Comparison of ENCODE assay signal across 7 mouse cellular contexts in genomic region chr4:83526270-83526987, GRCm38 (mm10). TPM values are rescaled to one million over a fixed set of nuclear protein-coding genes. Genes with fewer than 3 reads are reported as not detected.
A peak's percentile ranks its signal among the peaks of the same experiment; 100 is the strongest.
DNase-seq lines count a peak whose midpoint lies in the region; ATAC-seq and TF ChIP-seq lines count a peak whose summit lies in the region.

No protein-coding gene starts in this region.

- peak overlapping the region; percentile 90 to 99 for H3K4me3 ChIP-seq in MEL (ENCODE audit: control insufficient read depth in 1 of 2, insufficient read depth in 1 of 2, low read depth in 2 of 2, low read length in 2 of 2)
- H3K4me3 ChIP-seq in hindbrain, embryonic 10.5 days, result peak overlapping the region; percentile 73
- H3K4me3 ChIP-seq in liver, embryonic 13.5 days (replicated peaks), result peak overlapping the region; percentile 87

- H3K79me2 ChIP-seq in MEL (ENCODE audit: control insufficient read depth, insufficient read depth, low read length, poor library complexity), result peaks cover 3% of the 10 kb centered on the region

- H3K4me2 ChIP-seq in liver, embryonic 13.5 days, result peak overlapping the region; percentile 99

- peak overlapping the region; percentile 95 for H3K9ac ChIP-seq in MEL (ENCODE audit: control insufficient read depth, low read depth, low read length, poor library complexity, severe bottlenecking)
- peak overlapping the region; percentile 83 for H3K9ac ChIP-seq in liver, embryonic 13.5 days

- no peak; a peak in 1 of 4 replicates for TF ChIP-seq EP300 in MEL (IDR thresholded peaks at IDR 0.05; ENCODE audit: low read depth in 1 of 2, low read length in 2 of 2)

- no peak for TF ChIP-seq CTCF in MEL (IDR thresholded peaks at IDR 0.05 in 2 of 3, conservative IDR thresholded peaks at IDR 0.05 in 1 of 3; ENCODE audit: control insufficient read depth in 1 of 3, insufficient read depth in 1 of 3, low read depth in 2 of 3, low read length in 3 of 3, poor library complexity in 1 of 3, severe bottlenecking in 1 of 3)

- no peak for TF ChIP-seq RAD21 in MEL (IDR thresholded peaks at IDR 0.05; ENCODE audit: low read depth, low read length)

- no peak for ATAC-seq in liver, embryonic 13.5 days (ENCODE audit: low read depth)

- peak overlapping the region; percentile 96 for H3K27ac ChIP-seq in MEL (ENCODE audit: control insufficient read depth, low read depth, low read length)
- H3K27ac ChIP-seq in hindbrain, embryonic 10.5 days, result peak overlapping the region; percentile 99; the same call in 1 of the 2 replicates
- H3K27ac ChIP-seq in liver, embryonic 13.5 days, result peak overlapping the region; percentile 65

- H3K36me3 ChIP-seq in MEL (ENCODE audit: control insufficient read depth in 1 of 2, insufficient read depth in 2 of 2, low read length in 2 of 2), result peaks cover 0 to 15% of the 10 kb centered on the region in 2 experiments; a peak in 2 of 4 replicates
- H3K36me3 ChIP-seq in hindbrain, embryonic 10.5 days, result no peaks in the 10 kb centered on the region
- no peaks in the 10 kb centered on the region for H3K36me3 ChIP-seq in liver, embryonic 13.5 days

- no peaks in the 10 kb centered on the region for H3K27me3 ChIP-seq in MEL (ENCODE audit: control insufficient read depth in 1 of 2, insufficient read depth in 2 of 2, low read length in 2 of 2)
- H3K27me3 ChIP-seq in hindbrain, embryonic 10.5 days (ENCODE audit: insufficient read depth, poor library complexity, severe bottlenecking), result no peaks in the 10 kb centered on the region
- H3K27me3 ChIP-seq in liver, embryonic 13.5 days, result no peaks in the 10 kb centered on the region

- TF ChIP-seq POLR2A in MEL (IDR thresholded peaks at IDR 0.05; ENCODE audit: control insufficient read depth in 1 of 2, insufficient read depth in 1 of 2, low read depth in 1 of 2, low read length in 2 of 2, poor library complexity in 1 of 2), result no peak

- 12% methylated on average over 13 of the region's 13 CpGs for WGBS in hindbrain, embryonic 10.5 days
- 20% methylated on average over 13 of the region's 13 CpGs for WGBS in liver, embryonic 13.5 days (ENCODE audit: insufficient replicate concordance)

- H3K9me3 ChIP-seq in MEL (replicated peaks; ENCODE audit: insufficient read depth, low read length), result no peaks in the 10 kb centered on the region
- peaks cover 3% of the 10 kb centered on the region; the same call in 1 of the 2 replicates for H3K9me3 ChIP-seq in hindbrain, embryonic 10.5 days
- no peaks in the 10 kb centered on the region for H3K9me3 ChIP-seq in liver, embryonic 13.5 days (replicated peaks)

- DNase-seq in MEL (ENCODE audit: low read depth, low spot score), result peak; percentile 73
- DNase-seq in embryo, embryonic 11 days, result peak; percentile 56
- DNase-seq in hindbrain, embryonic 10.5 days (ENCODE audit: low spot score), result no peak
- DNase-seq in liver, embryonic 13.5 days, result no peak
- peak; percentile 19 for DNase-seq in skeletal muscle tissue, adult 2 months (ENCODE audit: low read depth, low spot score)
- DNase-seq in urinary bladder, adult 2 months (ENCODE audit: low spot score), result no peak
- no peak for DNase-seq in cerebellum, adult 8-10 months

- H3K4me1 ChIP-seq in MEL (ENCODE audit: control insufficient read depth in 1 of 2, insufficient read depth in 2 of 2, low read length in 2 of 2), result peaks cover 0 to 4% of the 10 kb centered on the region in 2 experiments; a peak in 2 of 4 replicates
- peaks cover 37% of the 10 kb centered on the region for H3K4me1 ChIP-seq in hindbrain, embryonic 10.5 days (replicated peaks)
- H3K4me1 ChIP-seq in liver, embryonic 13.5 days (replicated peaks), result peaks cover 34% of the 10 kb centered on the region

TF ChIP-seq in MEL, 35 proteins besides CTCF, POLR2A, EP300 and RAD21:
- TF ChIP-seq SIN3A (IDR thresholded peaks at IDR 0.05; ENCODE audit: low read length) (peak; percentile 43), HCFC1 (IDR thresholded peaks at IDR 0.05; ENCODE audit: low read depth, low read length) (no peak), MAZ (IDR thresholded peaks at IDR 0.05; ENCODE audit: low read depth, low read length) (no peak), MXI1 (IDR thresholded peaks at IDR 0.05; ENCODE audit: low read depth, low read length) (peak; percentile 22; the same call in 1 of the 2 replicates), MAFK (IDR thresholded peaks at IDR 0.05; ENCODE audit: borderline replicate concordance, low read depth, low read length) (no peak), ZNF384 (IDR thresholded peaks at IDR 0.05; ENCODE audit: low read depth, low read length) (peak; percentile 88), MAX (IDR thresholded peaks at IDR 0.05; ENCODE audit: low read length) (no peak), ELF1 (IDR thresholded peaks at IDR 0.05; ENCODE audit: low read depth, low read length) (no peak; the same call in 1 of the 2 replicates), TCF12 (IDR thresholded peaks at IDR 0.05; ENCODE audit: low read depth, low read length) (no peak; the same call in 1 of the 2 replicates), ETS1 (IDR thresholded peaks at IDR 0.05; ENCODE audit: low read depth, low read length) (no peak; the same call in 1 of the 2 replicates), TBP (IDR thresholded peaks at IDR 0.05; ENCODE audit: low read depth, low read length) (0 out of 2 replicates have a peak, but pooled peaks have one; percentile 13), TAL1 (IDR thresholded peaks at IDR 0.05; ENCODE audit: low read length) (no peak), KAT2A (conservative IDR thresholded peaks at IDR 0.05; ENCODE audit: low read depth, low read length) (no peak), GATA1 (IDR thresholded peaks at IDR 0.05; ENCODE audit: low read depth, low read length) (no peak), MYB (IDR thresholded peaks at IDR 0.05; ENCODE audit: low read depth, low read length) (0 out of 2 replicates have a peak, but pooled peaks have one; percentile 16), GABPA (IDR thresholded peaks at IDR 0.05; ENCODE audit: low read depth, low read length) (no peak), ZC3H11A (IDR thresholded peaks at IDR 0.05; ENCODE audit: low read depth, low read length) (no peak)

RNA-seq across cellular contexts. Expression of gene Ccdc171, which starts 1.1 kb away (rescaled TPM):
- total RNA-seq in MEL (2012; rRNA removed), result 1.7 and 1.8 TPM in 2 replicates
- polyA plus RNA-seq in MEL (2012; ENCODE audit: insufficient read depth in 1 of 2, insufficient read length in 2 of 2, low read depth in 1 of 2, low replicate concordance in 2 of 2, missing spikeins in 1 of 2), result 1 to 10 TPM in 1 of 2 experiments, not detected in 1; 1.6 TPM
- 3.3 and 4.5 TPM in 2 replicates for polyA plus RNA-seq in hindbrain, embryonic 10.5 days (2016; fragmentation: Nextera tagmentation; extraction: Ambion mirVana)
- polyA plus RNA-seq in liver, embryonic 13.5 days (2015; fragmentation: Nextera tagmentation; extraction: Ambion mirVana), result 1.1 and 1.8 TPM in 2 replicates
- 2.9 TPM in 2 replicates for polyA plus RNA-seq in urinary bladder, adult 2 months (2012; rRNA removed)

RNA-seq across cellular contexts. Expression of gene Psip1, which starts 40.2 kb away (rescaled TPM):
- 68.1 and 81.0 TPM in 2 replicates for total RNA-seq in MEL (2012; rRNA removed)
- polyA plus RNA-seq in MEL (2012; ENCODE audit: insufficient read depth in 1 of 2, insufficient read length in 2 of 2, low read depth in 1 of 2, low replicate concordance in 2 of 2, missing spikeins in 1 of 2), result 100 to 1,000 TPM in 1 of 2 experiments, 10 to 100 TPM in 1; 54.0 to 161 TPM
- 244 and 275 TPM in 2 replicates for polyA plus RNA-seq in hindbrain, embryonic 10.5 days (2016; fragmentation: Nextera tagmentation; extraction: Ambion mirVana)
- polyA plus RNA-seq in liver, embryonic 13.5 days (2015; fragmentation: Nextera tagmentation; extraction: Ambion mirVana), result 59.9 and 71.4 TPM in 2 replicates
- 35.9 and 39.4 TPM in 2 replicates for polyA plus RNA-seq in urinary bladder, adult 2 months (2012; rRNA removed)

Comparison
In these comparisons a context has a peak if more than half of its experiments do, and no peak if none do; other contexts are left out.
1. DNase-seq: peak in MEL (single experiment), embryo, embryonic 11 days (single experiment) and skeletal muscle tissue, adult 2 months (single experiment); none in hindbrain, embryonic 10.5 days (single experiment), liver, embryonic 13.5 days (single experiment), urinary bladder, adult 2 months (single experiment) and cerebellum, adult 8-10 months (single experiment).
2. Peak in every context shown above with its lines, with median percentiles within 50 percentile points of each other: H3K27ac ChIP-seq and H3K4me3 ChIP-seq.